Mouse (Mus musculus) left cerebral cortex, adult 18-20 months (tissue): ENCODE results near the gene Pkp1. TPM values are rescaled to one million over a fixed set of nuclear protein-coding genes. Genes with fewer than 3 reads are reported as not detected.

Experiments
- DNase-seq, 2 experiments: peaks; one replicate each; pipeline ENCODE4 v3.0.0; 2021 to 2022; ENCODE audit warnings: low spot score in 2 of 2, mixed read lengths in 1 of 2
- total RNA-seq, 2 experiments: library from RNA; stranded (reverse); gene quantifications; 2 replicates each; pipeline ENCODE4 v1.2.3; 2021

The Pkp1 gene
- total RNA-seq, 2 experiments from 2014 or later, result 0.09 TPM; not detected in 1

GRCm38 (mm10) chr1:135834983-135835382 lies 84.0 kb downstream of the Pkp1 start:
- no peak for DNase-seq

- no peak for DNase-seq
Observed at GRCm38 (mm10) chr1:135834206-135834859, 84.7 kb downstream of the Pkp1 start.

- DNase-seq, result peak; percentile 23 to 31
Observed at GRCm38 (mm10) chr1:135828918-135829317, 90.1 kb downstream of the Pkp1 start.

GRCm38 (mm10) chr1:135821780-135822179 lies 97.2 kb downstream of the Pkp1 start:
- no peak for DNase-seq

Other genes starting within 250 kb of the Pkp1 start
- gene Csrp1, start 199.1 kb downstream of the Pkp1 start, total RNA-seq, result 100 to 1,000 TPM; 219 to 238 TPM
- gene Phlda3, start 153.1 kb downstream of the Pkp1 start, total RNA-seq, result 10 to 100 TPM; 19.7 to 21.4 TPM
- gene Tnni1, start 139.8 kb downstream of the Pkp1 start, total RNA-seq, result 1 to 10 TPM; 1.5 to 1.7 TPM
- 1 to 10 TPM in 1 of 2 experiments, under 1 TPM in 1; 0.96 to 1.3 TPM for gene Lad1, start 100.6 kb downstream of the Pkp1 start, total RNA-seq
- 10 to 100 TPM; 13.0 to 13.2 TPM for gene Tnnt2, start 82.9 kb downstream of the Pkp1 start, total RNA-seq
- 10 to 100 TPM; 17.2 to 20.3 TPM for gene Igfn1, start 87.1 kb upstream of the Pkp1 start, total RNA-seq
- gene Tmem9, start 88.9 kb upstream of the Pkp1 start, total RNA-seq, result 10 to 100 TPM; 66.3 to 67.8 TPM
- 1 to 10 TPM; 1.9 to 3.1 TPM for gene Ascl5, start 131.6 kb upstream of the Pkp1 start, total RNA-seq
- 1 to 10 TPM; 1.5 to 1.7 TPM for gene Cacna1s, start 133.5 kb upstream of the Pkp1 start, total RNA-seq
- gene Kif21b, start 212.2 kb upstream of the Pkp1 start, total RNA-seq, result 10 to 100 TPM; 54.8 to 57.3 TPM